Mouse (Mus musculus) stomach, adult 2 months (tissue): ENCODE results near the gene Tmem235. TPM values are rescaled to one million over a fixed set of nuclear protein-coding genes. Genes with fewer than 3 reads are reported as not detected.

Experiments used
- polyA plus RNA-seq: library from polyadenylated mRNA; depleted of rRNA; stranded (reverse); fragments of >200 nt; gene quantifications from 2 replicates; pipeline ENCODE4 v1.2.3, GENCODE M21; 2012; rRNA removed

Tmem235 gene
- not detected in 2 replicates for polyA plus RNA-seq

GRCm38 (mm10) chr11:117860601-117861000 lies at the start of gene Tmem235:
TSS of gene Tmem235 (plus strand) at chr11:117860752.

GRCm38 (mm10) chr11:117825333-117826101 lies 35.0 kb upstream of the Tmem235 start, which contains the start of the genes Afmid and Tk1:
TSS of gene Afmid (plus strand) at chr11:117825924.
TSS of gene Tk1 (minus strand) at chr11:117826092.

GRCm38 (mm10) chr11:117848985-117849671 lies 11.4 kb upstream of the Tmem235 start, which contains the start of gene Birc5:
TSS of gene Birc5 (plus strand) at chr11:117849251.

GRCm38 (mm10) chr11:117872861-117873608 lies 12.5 kb downstream of the Tmem235 start, which contains the start of gene Tha1:
TSS of gene Tha1 (minus strand) at chr11:117873481.

Other genes with a start within 250 kb of the Tmem235 start
- gene Tnrc6c, start 206.5 kb upstream of the Tmem235 start, polyA plus RNA-seq = 5.4 and 5.7 TPM in 2 replicates
- gene Tmc8, start 78.7 kb upstream of the Tmem235 start, polyA plus RNA-seq = 19.4 and 24.3 TPM in 2 replicates
- 45.9 and 47.9 TPM in 2 replicates for gene Tmc6, start 78.6 kb upstream of the Tmem235 start, polyA plus RNA-seq
- not detected in 2 replicates for gene 6030468B19Rik, start 63.1 kb upstream of the Tmem235 start, polyA plus RNA-seq
- gene Gm20708, start 51.1 kb upstream of the Tmem235 start, polyA plus RNA-seq = 0.10 TPM in 1 of 2 replicates, not detected in the other
- gene Syngr2, start 51.1 kb upstream of the Tmem235 start, polyA plus RNA-seq = 232 and 306 TPM in 2 replicates
- gene Afmid, start 34.8 kb upstream of the Tmem235 start, polyA plus RNA-seq = 5.8 and 8.6 TPM in 2 replicates
- 18.9 and 24.2 TPM in 2 replicates for gene Tk1, start 34.7 kb upstream of the Tmem235 start, polyA plus RNA-seq
- gene Birc5, start 11.5 kb upstream of the Tmem235 start, polyA plus RNA-seq = 5.2 and 7.1 TPM in 2 replicates
- 8.2 and 12.3 TPM in 2 replicates for gene Tha1, start 12.7 kb downstream of the Tmem235 start, polyA plus RNA-seq
- 23.7 and 36.0 TPM in 2 replicates for gene Socs3, start 109.3 kb downstream of the Tmem235 start, polyA plus RNA-seq
- 27.7 and 42.9 TPM in 2 replicates for gene Pgs1, start 125.5 kb downstream of the Tmem235 start, polyA plus RNA-seq